Mouse (Mus musculus): ENCODE measurements around the gene Plekha6. TPM values are rescaled to one million over a fixed set of nuclear protein-coding genes. Genes with fewer than 3 reads are reported as not detected.

The Plekha6 gene
- total RNA-seq, 1 experiment from 2014 or later: 7.6 TPM

DNA sequence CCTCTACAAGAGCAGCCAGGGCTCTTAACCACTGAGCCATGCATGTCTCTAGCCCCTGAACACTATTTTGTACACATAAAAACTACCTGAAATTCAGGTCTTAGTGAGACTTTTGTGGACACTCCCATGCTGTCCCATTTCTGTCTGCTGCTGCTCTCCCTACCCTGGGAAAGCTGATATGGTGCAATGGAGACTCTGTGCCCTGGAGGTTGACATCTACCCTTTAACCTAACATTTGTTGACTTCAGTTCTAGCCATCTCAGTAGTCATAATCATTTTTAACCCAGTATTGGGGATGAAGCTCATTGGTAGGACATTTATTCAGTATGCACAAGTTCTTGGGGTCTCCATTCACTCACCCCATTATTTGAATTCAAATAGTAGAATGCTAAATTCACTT, 60.7 kb downstream of the Plekha6 start:
- no peak for ATAC-seq (replicated peaks in 1 of 2; ENCODE audit: insufficient read depth in 1 of 2, low FRiP score in 2 of 2, low TSS enrichment in 1 of 2, low read depth in 1 of 2, poor library complexity in 2 of 2, severe bottlenecking in 2 of 2)

DNA sequence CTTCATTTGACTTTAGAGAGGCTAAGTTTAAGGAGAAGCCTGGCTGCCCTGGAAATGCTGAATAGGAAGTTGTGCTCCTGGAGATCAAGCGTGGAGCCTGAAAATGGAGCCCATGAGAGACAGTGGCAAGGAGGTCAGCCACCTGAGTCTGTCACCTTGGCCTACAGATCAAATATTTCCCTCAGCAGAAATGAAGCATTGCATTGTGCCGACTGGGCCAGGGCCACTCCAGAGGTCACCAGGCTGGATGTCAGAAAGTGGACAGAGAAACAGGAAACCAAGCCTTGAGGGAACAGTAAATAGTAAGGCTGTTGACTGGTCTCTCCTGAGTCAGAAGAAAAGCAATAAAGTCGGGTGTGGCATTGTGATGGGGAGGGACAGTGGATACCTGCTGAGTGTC, 61.1 kb downstream of the Plekha6 start:
- ATAC-seq (replicated peaks in 1 of 2; ENCODE audit: insufficient read depth in 1 of 2, low FRiP score in 2 of 2, low TSS enrichment in 1 of 2, low read depth in 1 of 2, poor library complexity in 2 of 2, severe bottlenecking in 2 of 2): no peak

DNA sequence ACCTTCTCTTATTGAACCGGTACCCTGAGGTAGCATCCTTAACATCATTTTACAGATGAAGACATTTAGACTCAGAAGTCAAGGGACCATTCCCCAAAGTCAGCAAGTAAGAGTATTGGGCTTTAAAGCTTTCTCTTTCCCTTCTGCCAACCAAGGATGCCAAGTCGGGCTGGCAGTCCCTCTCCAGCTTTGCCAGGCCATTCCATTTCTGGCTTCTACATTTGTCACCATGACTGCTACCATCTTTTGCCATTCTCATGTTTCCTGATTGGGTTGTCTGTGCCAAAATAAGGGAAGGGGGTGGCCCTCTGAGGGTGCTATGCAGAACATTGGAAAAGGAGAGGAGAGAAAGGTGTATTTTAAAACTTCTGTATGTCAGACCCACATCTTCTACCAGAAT, 61.6 kb downstream of the Plekha6 start:
- no peak for ATAC-seq (replicated peaks in 1 of 2; ENCODE audit: insufficient read depth in 1 of 2, low FRiP score in 2 of 2, low TSS enrichment in 1 of 2, low read depth in 1 of 2, poor library complexity in 2 of 2, severe bottlenecking in 2 of 2)

DNA sequence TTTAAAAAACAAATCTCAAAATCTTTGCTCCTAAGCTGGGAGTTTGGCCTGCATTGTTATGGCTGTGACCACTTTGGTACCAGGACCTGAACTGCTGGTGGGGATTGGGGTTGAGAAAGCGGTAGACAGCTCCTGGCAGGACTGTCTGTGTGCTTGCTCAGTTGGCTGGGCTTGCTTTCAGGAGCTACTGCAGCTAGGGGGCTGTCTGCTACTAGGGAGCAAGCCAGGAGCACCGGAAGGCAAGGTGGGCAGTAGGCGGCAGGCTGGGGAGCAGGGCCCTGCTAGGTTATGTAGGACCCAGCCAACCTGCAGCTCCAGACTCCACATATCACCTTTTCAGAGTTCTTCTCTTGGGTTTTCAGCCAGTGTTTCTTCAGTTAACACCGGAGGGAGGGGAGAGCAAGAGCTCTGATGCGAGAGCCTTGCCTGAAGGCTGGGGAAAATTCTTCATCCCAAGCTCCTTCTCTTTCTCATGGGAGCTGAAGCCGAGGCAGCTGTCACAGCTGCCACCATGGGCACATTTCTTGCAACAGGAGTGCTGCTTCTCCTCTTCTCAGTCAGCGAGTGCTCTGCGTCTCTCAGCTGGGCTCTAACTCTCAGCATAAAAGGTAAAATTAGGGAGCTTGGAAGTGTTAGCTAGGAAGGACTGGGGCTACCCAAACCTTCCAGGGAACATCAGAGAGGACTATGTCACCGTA, 62.1 kb downstream of the Plekha6 start:
- ATAC-seq (replicated peaks in 1 of 2; ENCODE audit: insufficient read depth in 1 of 2, low FRiP score in 2 of 2, low TSS enrichment in 1 of 2, low read depth in 1 of 2, poor library complexity in 2 of 2, severe bottlenecking in 2 of 2): no peak

DNA sequence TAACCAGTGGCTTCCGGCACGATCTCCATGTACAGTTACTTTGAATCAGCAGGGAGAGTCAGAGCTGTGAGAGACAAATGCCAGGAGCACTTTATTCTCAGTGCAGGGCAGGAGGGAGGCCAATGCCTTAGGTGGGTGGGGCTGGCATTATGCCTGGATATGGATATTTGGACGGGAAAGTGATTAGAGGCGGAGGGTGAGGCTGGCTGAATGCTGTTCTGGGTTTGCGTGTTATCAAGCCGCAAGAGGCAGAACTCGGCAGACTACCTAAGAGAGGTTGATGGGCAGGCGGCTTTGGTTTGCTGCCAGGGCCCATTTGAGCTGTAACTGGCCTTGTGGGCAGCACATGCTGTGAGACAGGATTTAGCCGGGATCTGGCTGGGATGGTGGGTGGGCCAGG, 62.9 kb downstream of the Plekha6 start:
- no peak for ATAC-seq (replicated peaks in 1 of 2; ENCODE audit: insufficient read depth in 1 of 2, low FRiP score in 2 of 2, low TSS enrichment in 1 of 2, low read depth in 1 of 2, poor library complexity in 2 of 2, severe bottlenecking in 2 of 2)

DNA sequence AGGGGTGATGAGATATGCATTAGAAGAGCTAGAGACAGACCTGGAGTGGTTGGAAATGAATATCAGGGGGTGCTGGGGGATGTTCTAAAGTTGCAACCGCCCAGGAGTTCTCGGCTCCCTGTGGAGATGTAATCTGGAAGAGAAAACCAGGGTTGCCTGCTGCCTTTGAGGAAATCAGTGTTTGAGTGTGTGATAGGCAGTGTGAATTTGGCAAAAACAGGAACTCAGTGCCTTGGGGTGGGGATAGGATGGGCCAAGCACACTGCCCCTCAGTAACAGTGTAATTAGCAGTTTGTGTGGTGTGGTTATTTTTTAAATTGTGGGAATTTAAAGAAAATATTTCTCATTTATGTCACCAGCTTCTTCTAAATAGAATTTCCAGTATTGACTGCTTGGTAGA, 63.4 kb downstream of the Plekha6 start:
- ATAC-seq (replicated peaks in 1 of 2; ENCODE audit: insufficient read depth in 1 of 2, low FRiP score in 2 of 2, low TSS enrichment in 1 of 2, low read depth in 1 of 2, poor library complexity in 2 of 2, severe bottlenecking in 2 of 2): no peak

DNA sequence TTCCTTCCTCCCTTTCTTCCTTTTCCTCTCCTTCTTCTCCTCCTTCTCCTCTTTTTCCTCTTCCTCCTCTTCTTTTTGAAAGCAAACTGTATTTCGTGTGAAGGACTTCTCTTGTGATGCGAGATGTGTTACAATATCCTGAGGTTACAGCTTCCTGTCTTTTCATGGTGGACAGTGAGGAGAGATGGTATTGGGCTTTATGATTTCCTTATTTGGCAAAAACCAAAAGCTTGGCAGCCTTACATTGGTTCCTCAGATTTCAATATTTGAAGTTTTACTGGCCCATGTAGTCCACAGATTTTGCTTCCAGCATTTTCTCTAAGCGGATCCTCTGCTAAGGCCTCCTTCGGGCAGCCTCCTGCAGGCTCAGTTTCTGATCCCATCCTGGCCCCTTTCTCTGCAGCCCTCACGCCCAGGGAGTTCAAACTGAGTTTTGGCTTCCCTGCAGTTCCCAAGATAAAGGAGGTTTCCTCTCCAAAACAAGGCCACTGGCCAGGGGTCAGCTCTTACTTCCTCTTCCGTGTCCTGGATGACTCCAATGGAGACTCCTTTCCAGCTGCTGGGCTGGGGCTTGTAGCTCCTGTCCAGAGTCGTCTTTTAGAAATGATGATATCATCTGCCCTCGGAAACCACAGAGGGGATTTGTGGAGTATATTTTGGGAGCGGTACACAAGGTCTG, 64.9 kb downstream of the Plekha6 start:
- ATAC-seq (replicated peaks in 1 of 2; ENCODE audit: insufficient read depth in 1 of 2, low FRiP score in 2 of 2, low TSS enrichment in 1 of 2, low read depth in 1 of 2, poor library complexity in 2 of 2, severe bottlenecking in 2 of 2): no peak

DNA sequence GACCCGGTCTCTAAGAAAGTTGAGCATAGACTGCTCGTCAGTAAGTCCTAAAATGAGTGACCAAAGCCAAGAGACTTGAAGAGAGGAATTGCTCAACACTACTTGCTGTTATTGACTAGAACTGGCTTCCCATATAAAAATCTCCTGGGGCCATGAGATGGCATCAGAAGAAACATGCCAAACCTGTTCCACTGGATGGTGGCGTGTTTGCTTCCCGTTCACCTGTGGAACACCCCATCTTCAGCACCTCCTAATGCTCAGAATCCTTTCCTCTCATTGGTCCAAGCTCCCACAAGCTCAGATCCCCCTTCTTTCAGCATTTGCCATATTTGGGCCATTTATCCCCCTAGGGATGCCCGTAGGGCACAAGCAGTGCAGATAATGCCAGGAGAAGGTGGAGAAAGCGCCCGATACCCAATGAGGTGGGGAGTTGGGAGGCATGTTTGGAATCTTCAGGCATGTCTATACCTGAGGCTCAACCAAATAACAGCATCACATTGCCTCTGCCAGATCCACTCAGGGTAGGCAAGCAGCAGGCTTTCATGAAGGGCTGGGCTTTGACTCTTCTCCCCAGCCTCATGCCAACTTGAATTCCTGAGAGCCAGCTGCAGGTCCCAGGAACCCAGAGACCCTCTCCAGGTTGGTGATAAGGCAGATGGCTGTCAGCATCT, 67.6 kb downstream of the Plekha6 start:
- no peak for ATAC-seq (replicated peaks in 1 of 2; ENCODE audit: insufficient read depth in 1 of 2, low FRiP score in 2 of 2, low TSS enrichment in 1 of 2, low read depth in 1 of 2, poor library complexity in 2 of 2, severe bottlenecking in 2 of 2)

DNA sequence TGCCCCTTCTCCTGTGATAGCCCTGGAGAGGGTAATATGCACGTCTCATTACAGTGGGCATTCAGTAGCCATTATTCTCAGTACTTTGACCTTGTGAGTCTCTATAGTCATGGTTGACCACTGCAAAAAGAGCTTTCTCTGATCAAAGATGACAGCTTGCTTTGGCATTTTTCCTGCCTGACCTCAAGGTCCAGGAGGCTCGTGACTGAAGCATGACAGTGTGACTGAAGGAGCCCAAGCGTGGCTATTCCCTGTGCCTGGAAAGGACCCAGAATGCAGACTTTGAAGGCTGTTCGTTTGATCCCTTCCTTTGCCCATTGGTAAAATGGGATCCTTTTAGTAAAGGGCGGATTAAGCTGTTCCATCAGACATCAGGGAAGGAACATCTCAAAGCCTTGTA, 71.9 kb downstream of the Plekha6 start:
- ATAC-seq (replicated peaks in 1 of 2; ENCODE audit: insufficient read depth in 1 of 2, low FRiP score in 2 of 2, low TSS enrichment in 1 of 2, low read depth in 1 of 2, poor library complexity in 2 of 2, severe bottlenecking in 2 of 2): no peak

DNA sequence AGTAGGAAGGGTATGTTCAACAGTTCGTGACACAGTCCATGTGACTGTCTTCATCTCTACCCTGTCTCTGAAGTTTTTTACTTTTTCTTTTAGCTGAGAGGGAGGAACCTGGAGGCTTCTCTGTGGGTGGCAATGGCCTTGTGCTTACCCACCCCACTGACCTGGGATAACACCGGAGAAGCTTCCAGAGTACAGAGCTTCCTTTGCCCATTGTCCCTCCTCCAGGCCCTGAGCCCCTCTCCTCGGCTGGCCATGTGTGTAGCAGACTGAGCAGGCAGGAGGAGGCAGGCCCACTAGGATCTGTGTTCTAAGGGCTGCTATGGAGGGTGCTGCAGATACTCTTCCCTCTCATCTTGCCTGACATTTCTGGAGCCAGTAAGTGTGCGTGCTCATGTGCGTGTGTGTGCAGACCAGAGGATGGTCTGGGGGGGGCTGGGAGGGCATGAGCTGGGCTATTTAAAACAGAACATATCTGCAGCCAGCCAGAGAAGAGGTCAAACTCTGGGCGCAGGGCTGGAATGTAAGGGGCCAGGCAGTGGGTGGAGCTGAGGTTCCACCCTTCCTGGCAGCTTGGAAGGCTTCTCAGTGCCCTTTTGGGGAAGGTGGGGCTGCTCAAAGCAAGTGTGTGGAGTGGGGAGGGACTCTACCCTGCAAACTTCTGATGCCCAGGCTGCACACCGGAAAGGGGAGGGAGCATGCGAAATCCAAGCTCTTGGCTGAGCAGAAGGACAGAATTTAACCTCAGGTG, 72.9 kb downstream of the Plekha6 start:
- ATAC-seq (replicated peaks in 1 of 2; ENCODE audit: insufficient read depth in 1 of 2, low FRiP score in 2 of 2, low TSS enrichment in 1 of 2, low read depth in 1 of 2, poor library complexity in 2 of 2, severe bottlenecking in 2 of 2): peak; percentile 51 to 62

DNA sequence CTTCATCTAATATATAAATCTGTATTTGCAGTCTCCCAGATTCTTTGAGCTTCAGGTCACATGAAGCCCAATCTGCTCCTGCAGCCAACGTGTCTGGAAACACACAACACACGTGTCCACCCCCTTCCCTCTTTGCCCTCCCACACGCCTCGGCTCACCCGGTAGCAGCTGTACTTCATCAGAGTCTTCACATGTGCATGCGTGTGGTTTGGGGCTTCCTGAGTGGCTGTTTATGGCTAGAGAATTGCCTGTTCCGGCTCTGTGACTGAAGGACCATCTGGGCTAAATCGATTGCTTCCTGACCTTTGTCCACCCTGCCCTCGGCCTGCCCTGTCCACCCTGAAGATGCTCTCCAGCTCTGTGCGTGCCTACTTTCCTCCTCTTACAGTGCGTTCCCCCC, 73.7 kb downstream of the Plekha6 start:
- ATAC-seq (replicated peaks in 1 of 2; ENCODE audit: insufficient read depth in 1 of 2, low FRiP score in 2 of 2, low TSS enrichment in 1 of 2, low read depth in 1 of 2, poor library complexity in 2 of 2, severe bottlenecking in 2 of 2): peak; percentile 77 to 84

- no peak for ATAC-seq (replicated peaks in 1 of 2; ENCODE audit: insufficient read depth in 1 of 2, low FRiP score in 2 of 2, low TSS enrichment in 1 of 2, low read depth in 1 of 2, poor library complexity in 2 of 2, severe bottlenecking in 2 of 2)
Measured at GRCm38 (mm10) chr1:133239121-133239812, 75.3 kb downstream of the Plekha6 start.

GRCm38 (mm10) chr1:133239813-133240160, 75.8 kb downstream of the Plekha6 start:
- ATAC-seq (replicated peaks in 1 of 2; ENCODE audit: insufficient read depth in 1 of 2, low FRiP score in 2 of 2, low TSS enrichment in 1 of 2, low read depth in 1 of 2, poor library complexity in 2 of 2, severe bottlenecking in 2 of 2): no peak

- no peak for ATAC-seq (replicated peaks in 1 of 2; ENCODE audit: insufficient read depth in 1 of 2, low FRiP score in 2 of 2, low TSS enrichment in 1 of 2, low read depth in 1 of 2, poor library complexity in 2 of 2, severe bottlenecking in 2 of 2)
Measured at GRCm38 (mm10) chr1:133240881-133241280, 76.9 kb downstream of the Plekha6 start.

GRCm38 (mm10) chr1:133244668-133245067, 80.7 kb downstream of the Plekha6 start:
- ATAC-seq (replicated peaks in 1 of 2; ENCODE audit: insufficient read depth in 1 of 2, low FRiP score in 2 of 2, low TSS enrichment in 1 of 2, low read depth in 1 of 2, poor library complexity in 2 of 2, severe bottlenecking in 2 of 2): peak in 1 of 2 experiments; percentile 43; a peak in 1 of 4 replicates

GRCm38 (mm10) chr1:133245690-133246619, 81.9 kb downstream of the Plekha6 start:
- ATAC-seq (replicated peaks in 1 of 2; ENCODE audit: insufficient read depth in 1 of 2, low FRiP score in 2 of 2, low TSS enrichment in 1 of 2, low read depth in 1 of 2, poor library complexity in 2 of 2, severe bottlenecking in 2 of 2): peak in 1 of 2 experiments; percentile 47; a peak in 2 of 4 replicates
